Mouse (Mus musculus): ENCODE results near the gene Gstm6.

DNA sequence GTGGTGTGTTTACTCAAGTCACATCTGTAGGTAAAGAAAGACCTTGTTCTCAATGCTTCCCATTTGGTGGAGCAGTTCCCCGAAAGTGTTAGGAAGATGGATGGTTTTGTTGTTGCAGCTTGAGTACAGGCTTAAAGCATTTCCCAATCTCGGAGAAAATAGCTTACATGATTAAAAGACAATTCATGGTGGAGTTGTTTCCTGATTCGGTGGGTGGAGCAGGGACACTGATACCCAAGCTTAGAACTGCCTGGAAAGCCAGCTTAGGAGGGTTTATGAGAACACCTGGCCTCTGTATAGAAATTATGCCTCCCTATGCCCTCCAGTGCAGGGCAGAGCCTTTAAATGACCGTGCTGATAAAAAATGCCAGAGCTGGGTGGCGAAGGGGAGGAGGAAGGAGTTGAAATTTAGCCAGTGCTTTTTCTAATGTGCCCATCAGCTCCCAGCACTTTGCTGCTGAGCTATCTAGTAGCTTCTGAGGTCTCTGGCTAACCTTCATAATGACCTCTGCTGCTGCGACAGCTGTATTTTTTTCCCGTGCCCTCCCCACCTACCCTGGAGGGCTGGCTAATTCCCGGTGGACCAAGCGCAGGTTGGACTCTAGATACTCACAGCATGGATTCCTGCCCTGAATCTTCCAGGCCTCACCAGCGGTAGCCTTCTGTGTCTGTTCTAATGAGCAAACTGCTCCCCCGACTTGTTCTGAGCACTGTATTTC, 42.4 kb downstream of the Gstm6 start:
- no peak for TF ChIP-seq CTCF (IDR thresholded peaks at IDR 0.05; ENCODE audit: low read depth, low read length)
- no peak for TF ChIP-seq POLR2A (IDR thresholded peaks at IDR 0.05; ENCODE audit: borderline replicate concordance, low read depth, low read length)
